Mouse (Mus musculus) C2C12 (cell line): ENCODE measurements around the gene Med25.

ENCODE experiments used
- CTCF ChIP-seq: IDR thresholded peaks from one replicate; pipeline ENCODE4 v1.5.1; 2011; ENCODE audit not compliant: control insufficient read depth, insufficient read depth, insufficient read length
- MAX ChIP-seq: IDR thresholded peaks from one replicate; pipeline ENCODE4 v1.6.1; 2011; ENCODE audit warnings: mild to moderate bottlenecking, control low read depth
- MYOD1 ChIP-seq: IDR thresholded peaks from one replicate; pipeline ENCODE4 v1.6.1; 2011; ENCODE audit warnings: low read depth; ENCODE audit not compliant: control insufficient read depth, insufficient read length
- USF1 ChIP-seq: IDR thresholded peaks from one replicate; pipeline ENCODE4 v1.6.1; 2011; ENCODE audit warnings: low read depth, mild to moderate bottlenecking, control low read depth, moderate library complexity

DNA sequence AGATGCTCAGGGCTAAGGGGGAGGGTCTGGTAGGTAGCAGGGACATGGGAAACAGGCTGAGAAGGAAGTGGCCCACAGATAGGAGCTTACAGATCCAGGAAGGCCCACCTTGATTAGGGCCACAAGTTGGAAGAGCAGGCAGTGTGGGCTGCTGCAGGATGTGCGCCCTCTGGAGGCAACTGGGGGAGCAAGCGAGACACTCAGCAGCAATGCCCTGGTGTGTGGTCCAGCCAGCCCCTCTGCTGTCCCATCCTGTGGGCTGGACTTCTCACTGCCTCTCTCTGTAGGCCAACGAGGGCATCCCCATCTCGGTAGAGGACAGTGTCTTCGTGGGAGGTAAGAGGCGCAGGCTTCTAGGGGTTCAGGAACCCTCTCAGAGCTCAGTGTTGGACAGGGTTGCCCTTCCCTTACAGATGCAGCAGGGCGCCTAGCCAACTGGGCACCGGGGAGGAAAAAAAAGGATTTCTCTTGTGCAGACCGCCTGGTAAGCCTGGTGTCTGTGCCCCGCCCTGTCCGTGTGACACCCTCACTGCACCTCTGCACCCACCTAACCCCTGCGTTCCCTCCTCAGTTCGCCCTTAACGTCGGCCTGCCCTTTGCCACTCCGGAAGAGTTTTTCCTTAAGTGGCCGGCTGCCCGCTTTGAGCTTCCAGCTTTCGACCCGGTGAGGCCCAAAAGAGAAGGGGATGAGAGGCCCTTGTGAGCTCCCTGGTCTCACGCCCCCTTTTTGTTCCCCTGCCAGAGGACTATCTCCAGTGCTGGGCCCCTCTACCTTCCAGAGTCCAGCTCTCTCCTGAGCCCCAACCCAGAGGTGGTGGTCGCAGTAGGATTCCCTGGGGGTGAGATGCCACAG, 31.7 kb downstream of the Med25 start:
- TF ChIP-seq CTCF (peak; percentile 96), USF1 (no peak), MAX (no peak), MYOD1 (no peak)
